In the genomic region with DNA sequence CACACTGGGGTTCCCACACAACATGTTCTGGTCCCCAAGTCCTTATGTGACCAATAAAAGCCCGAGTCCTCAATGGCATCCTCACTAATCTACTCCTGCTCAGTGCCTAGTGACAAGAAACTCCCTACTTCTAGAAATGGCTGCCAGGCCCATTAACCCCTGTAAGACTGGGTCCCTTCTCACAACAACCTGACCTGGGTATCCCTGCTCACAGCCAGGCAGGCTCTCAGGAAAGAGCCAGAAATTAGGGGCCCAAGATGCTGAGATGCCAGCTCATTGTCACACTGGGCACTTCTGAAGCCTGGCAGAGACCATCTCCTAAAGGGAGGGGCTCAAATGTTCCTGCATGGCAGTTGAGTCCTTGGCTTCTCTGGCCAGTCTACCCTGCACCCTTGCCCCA, we compare ENCODE assay signal across 10 mouse cellular contexts. TPM values are rescaled to one million over a fixed set of nuclear protein-coding genes. Genes with fewer than 3 reads are reported as not detected.
DNase-seq lines count a peak whose midpoint lies in the region; ATAC-seq and TF ChIP-seq lines count a peak whose summit lies in the region.
"Had no signal": no experiment of that assay in that cellular context is flagged by ENCODE, and none has a peak within 500 bp of the region (broad histone marks: within the 10 kb centered on the region; RNA-seq: fewer than 3 reads in every experiment).

No protein-coding gene starts in this region.

- peak overlapping the region; percentile 95 for H3K4me2 ChIP-seq in forebrain, embryonic 14.5 days (ENCODE audit: low read length)
- H3K4me2 ChIP-seq in liver, postnatal 0 days (ENCODE audit: low read depth, low read length): peak overlapping the region; percentile 88

- no peak overlapping the region for H3K27ac ChIP-seq in heart, embryonic 10.5 days
- H3K27ac ChIP-seq in brown adipose tissue, adult 24 weeks (replicated peaks; ENCODE audit: low read depth, low read length): no peak overlapping the region
- peak overlapping the region; percentile 87; the same call in 1 of the 2 replicates for H3K27ac ChIP-seq in forebrain, embryonic 14.5 days (ENCODE audit: low read depth, low read length)
- no peak overlapping the region for H3K27ac ChIP-seq in liver, postnatal 0 days (ENCODE audit: low read depth)

- peaks cover 3% of the 10 kb centered on the region for H3K36me3 ChIP-seq in heart, embryonic 10.5 days
- H3K36me3 ChIP-seq in forebrain, embryonic 14.5 days (ENCODE audit: control insufficient read depth, insufficient read depth, low read length): peaks cover 11% of the 10 kb centered on the region
- 0 out of 2 replicates have a peak, but pooled peaks cover 4% of the 10 kb centered on the region for H3K36me3 ChIP-seq in liver, postnatal 0 days (replicated peaks; ENCODE audit: insufficient read depth, low read length)

- 52% methylated on average over 1 of the region's 1 CpGs for WGBS in heart, embryonic 10.5 days
- WGBS in forebrain, embryonic 14.5 days: 29% methylated on average over 1 of the region's 1 CpGs
- 31% methylated on average over 1 of the region's 1 CpGs for WGBS in liver, postnatal 0 days (ENCODE audit: insufficient replicate concordance)

- peak overlapping the region; percentile 88 for H3K4me3 ChIP-seq in heart, embryonic 10.5 days
- H3K4me3 ChIP-seq in brown adipose tissue, adult 24 weeks (ENCODE audit: insufficient read depth, low read depth, low read length): peak overlapping the region; percentile 77; the same call in 1 of the 2 replicates
- H3K4me3 ChIP-seq in forebrain, embryonic 14.5 days (ENCODE audit: low read depth, low read length): peak overlapping the region; percentile 93
- peak overlapping the region; percentile 67 for H3K4me3 ChIP-seq in liver, postnatal 0 days (ENCODE audit: low read depth, low read length)

- no peaks in the 10 kb centered on the region for H3K9me3 ChIP-seq in heart, embryonic 10.5 days
- no peaks in the 10 kb centered on the region for H3K9me3 ChIP-seq in forebrain, embryonic 14.5 days (replicated peaks; ENCODE audit: control insufficient read depth, low read length)
- H3K9me3 ChIP-seq in liver, postnatal 0 days (ENCODE audit: low read length): no peaks in the 10 kb centered on the region

- no peak for DNase-seq in heart, embryonic 10.5 days (ENCODE audit: low spot score)
- DNase-seq in heart, postnatal 10 days: no peak
- DNase-seq in forebrain, embryonic 14.5 days (ENCODE audit: low spot score): no peak
- no peak for DNase-seq in liver, postnatal 0 days
- no peak for DNase-seq in adrenal gland, postnatal 10 days
- DNase-seq in kidney, postnatal 25 days: no peak
- DNase-seq in layer of hippocampus, postnatal 14 days (ENCODE audit: low spot score in 2 of 2): no peak
- DNase-seq: lung, postnatal 36 days had no signal

- intact Hi-C loops in heart, postnatal 10 days (cut with DNase I): loop anchor here (10.0 kb wide), 1 partner anchor 168 kb away; no protein-coding TSS in a partner anchor

- H3K27me3 ChIP-seq in heart, embryonic 10.5 days (ENCODE audit: insufficient read depth, poor library complexity, severe bottlenecking): peaks cover 96% of the 10 kb centered on the region
- 0 out of 2 replicates have a peak, but pooled peaks cover 6% of the 10 kb centered on the region for H3K27me3 ChIP-seq in forebrain, embryonic 14.5 days (replicated peaks; ENCODE audit: control insufficient read depth, insufficient read depth, low read length)
- H3K27me3 ChIP-seq in liver, postnatal 0 days (ENCODE audit: insufficient read depth, low read length): peaks cover 67% of the 10 kb centered on the region

- peaks cover 73% of the 10 kb centered on the region for H3K4me1 ChIP-seq in heart, embryonic 10.5 days
- peaks cover 3% of the 10 kb centered on the region; the same call in 1 of the 2 replicates for H3K4me1 ChIP-seq in brown adipose tissue, adult 24 weeks (ENCODE audit: control insufficient read depth, insufficient read depth, insufficient read length, low read length)
- H3K4me1 ChIP-seq in forebrain, embryonic 14.5 days (ENCODE audit: control insufficient read depth, insufficient read depth, low read length): peaks cover 64% of the 10 kb centered on the region
- H3K4me1 ChIP-seq in liver, postnatal 0 days (ENCODE audit: insufficient read depth): peaks cover 45% of the 10 kb centered on the region

- ATAC-seq in forebrain, embryonic 14.5 days: no peak
- ATAC-seq in liver, postnatal 0 days: no peak

- TF ChIP-seq CTCF in liver, postnatal 0 days (IDR thresholded peaks at IDR 0.05; ENCODE audit: low read depth): no peak

- H3K9ac ChIP-seq in forebrain, embryonic 14.5 days (ENCODE audit: low read length): peak overlapping the region; percentile 95
- H3K9ac ChIP-seq in liver, postnatal 0 days (replicated peaks): no peak overlapping the region; the same call in 1 of the 2 replicates

- no peak for TF ChIP-seq EP300 in liver, postnatal 0 days (IDR thresholded peaks at IDR 0.05; ENCODE audit: low read depth)

RNA-seq across cellular contexts. Expression of a gene that starts 2.7 kb away (rescaled TPM):
- 5.3 and 9.0 TPM in 2 replicates for polyA plus RNA-seq in heart, embryonic 10.5 days (2016; fragmentation: Nextera tagmentation; extraction: Ambion mirVana)
- 10 to 100 TPM; 28.0 to 30.0 TPM for total RNA-seq in heart, postnatal 10 days (2021)
- polyA plus RNA-seq in brown adipose tissue, adult 24 weeks (2012; ENCODE audit: insufficient read depth, insufficient read length, missing spikeins): 6.7 and 8.2 TPM in 2 replicates
- polyA plus RNA-seq in forebrain, embryonic 14.5 days (2014; fragmentation: Nextera tagmentation; extraction: Ambion mirVana): 58.0 and 84.8 TPM in 2 replicates
- 1.8 TPM in 2 replicates for polyA plus RNA-seq in liver, postnatal 0 days (2015; fragmentation: Nextera tagmentation; extraction: Ambion mirVana)
- total RNA-seq in adrenal gland, postnatal 10 days (2021): 10 to 100 TPM in 1 of 2 experiments, 1 to 10 TPM in 1; 7.6 to 11.4 TPM
- total RNA-seq in layer of hippocampus, postnatal 14 days (2021): 100 to 1,000 TPM; 139 to 140 TPM

RNA-seq across cellular contexts. Expression of a gene that starts 27.5 kb away (rescaled TPM):
- not detected in 2 replicates for polyA plus RNA-seq in heart, embryonic 10.5 days (2016; fragmentation: Nextera tagmentation; extraction: Ambion mirVana)
- not detected for total RNA-seq in heart, postnatal 10 days (2021)
- polyA plus RNA-seq in brown adipose tissue, adult 24 weeks (2012; ENCODE audit: insufficient read depth, insufficient read length, missing spikeins): not detected in 2 replicates
- not detected in 2 replicates for polyA plus RNA-seq in forebrain, embryonic 14.5 days (2014; fragmentation: Nextera tagmentation; extraction: Ambion mirVana)
- polyA plus RNA-seq in liver, postnatal 0 days (2015; fragmentation: Nextera tagmentation; extraction: Ambion mirVana): not detected in 2 replicates
- not detected for total RNA-seq in adrenal gland, postnatal 10 days (2021)
- total RNA-seq in layer of hippocampus, postnatal 14 days (2021): not detected
- total RNA-seq: layer of hippocampus, adult 18-20 months had no signal

RNA-seq across cellular contexts. Expression of a gene that starts 32.1 kb away (rescaled TPM):
- 52.4 and 54.9 TPM in 2 replicates for polyA plus RNA-seq in heart, embryonic 10.5 days (2016; fragmentation: Nextera tagmentation; extraction: Ambion mirVana)
- 10 to 100 TPM; 39.4 to 43.2 TPM for total RNA-seq in heart, postnatal 10 days (2021)
- polyA plus RNA-seq in brown adipose tissue, adult 24 weeks (2012; ENCODE audit: insufficient read depth, insufficient read length, missing spikeins): 29.6 and 34.7 TPM in 2 replicates
- polyA plus RNA-seq in forebrain, embryonic 14.5 days (2014; fragmentation: Nextera tagmentation; extraction: Ambion mirVana): 53.6 and 57.9 TPM in 2 replicates
- 38.5 and 40.8 TPM in 2 replicates for polyA plus RNA-seq in liver, postnatal 0 days (2015; fragmentation: Nextera tagmentation; extraction: Ambion mirVana)
- total RNA-seq in adrenal gland, postnatal 10 days (2021): 10 to 100 TPM; 46.8 to 47.4 TPM
- total RNA-seq in layer of hippocampus, postnatal 14 days (2021): 10 to 100 TPM; 23.6 to 27.1 TPM

RNA-seq across cellular contexts. Expression of a gene that starts 42.8 kb away (rescaled TPM):
- not detected in 2 replicates for polyA plus RNA-seq in heart, embryonic 10.5 days (2016; fragmentation: Nextera tagmentation; extraction: Ambion mirVana)
- total RNA-seq in heart, postnatal 10 days (2021): not detected
- not detected in 2 replicates for polyA plus RNA-seq in brown adipose tissue, adult 24 weeks (2012; ENCODE audit: insufficient read depth, insufficient read length, missing spikeins)
- not detected in 2 replicates for polyA plus RNA-seq in forebrain, embryonic 14.5 days (2014; fragmentation: Nextera tagmentation; extraction: Ambion mirVana)
- polyA plus RNA-seq in liver, postnatal 0 days (2015; fragmentation: Nextera tagmentation; extraction: Ambion mirVana): not detected in 2 replicates
- total RNA-seq in adrenal gland, postnatal 10 days (2021): not detected
- not detected for total RNA-seq in layer of hippocampus, postnatal 14 days (2021)
- total RNA-seq: layer of hippocampus, adult 18-20 months had no signal

RNA-seq across cellular contexts. Expression of a gene that starts 51.4 kb away (rescaled TPM):
- not detected in 2 replicates for polyA plus RNA-seq in heart, embryonic 10.5 days (2016; fragmentation: Nextera tagmentation; extraction: Ambion mirVana)
- not detected for total RNA-seq in heart, postnatal 10 days (2021)
- polyA plus RNA-seq in brown adipose tissue, adult 24 weeks (2012; ENCODE audit: insufficient read depth, insufficient read length, missing spikeins): not detected in 2 replicates
- polyA plus RNA-seq in forebrain, embryonic 14.5 days (2014; fragmentation: Nextera tagmentation; extraction: Ambion mirVana): not detected in 2 replicates
- not detected in 2 replicates for polyA plus RNA-seq in liver, postnatal 0 days (2015; fragmentation: Nextera tagmentation; extraction: Ambion mirVana)
- not detected for total RNA-seq in adrenal gland, postnatal 10 days (2021)
- total RNA-seq in layer of hippocampus, postnatal 14 days (2021): not detected
- total RNA-seq: layer of hippocampus, adult 18-20 months had no signal
